In the genomic region with DNA sequence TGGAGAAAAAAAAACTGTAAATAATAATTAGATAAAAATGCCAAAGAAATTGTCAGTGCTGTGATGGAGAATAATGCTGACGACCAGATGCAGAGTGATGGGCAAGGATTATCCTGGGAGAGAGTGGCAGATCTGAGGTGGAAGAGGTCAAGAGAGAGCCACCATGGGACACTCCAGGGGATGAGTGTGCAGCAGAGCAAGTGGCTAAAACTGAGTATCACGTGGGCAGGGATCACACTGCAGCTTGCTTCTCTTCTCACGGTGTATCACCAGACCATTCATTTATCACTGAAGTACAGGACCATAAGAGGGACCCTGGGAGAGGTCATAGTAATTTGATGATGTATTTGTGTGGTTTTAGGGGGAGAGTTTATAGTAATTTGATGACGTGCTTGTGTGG, we compare ENCODE assay signal across 18 mouse cellular contexts.
DNase-seq lines count a peak whose midpoint lies in the region; ATAC-seq lines count a peak whose summit lies in the region.
"Had no signal": no experiment of that assay in that cellular context is flagged by ENCODE, and none has a peak within 500 bp of the region (broad histone marks: within the 10 kb centered on the region; RNA-seq: fewer than 3 reads in every experiment).

No protein-coding gene starts in this region.

- H3K27ac ChIP-seq in heart, embryonic 11.5 days (ENCODE audit: low read depth, low read length): no peak overlapping the region
- H3K27ac ChIP-seq in heart, embryonic 10.5 days: no peak overlapping the region
- H3K27ac ChIP-seq in midbrain, embryonic 12.5 days (replicated peaks): no peak overlapping the region
- H3K27ac ChIP-seq in midbrain, embryonic 15.5 days: no peak overlapping the region
- no peak overlapping the region for H3K27ac ChIP-seq in neural tube, embryonic 12.5 days
- H3K27ac ChIP-seq: embryonic facial prominence, embryonic 12.5 days; heart, adult 2 months; heart, embryonic 13.5 days; hindbrain, embryonic 12.5 days had no signal

- 0 out of 2 replicates have a peak, but pooled peaks have one; percentile 35 for ATAC-seq in heart, embryonic 11.5 days (replicated peaks; ENCODE audit: insufficient number of reproducible peaks, low FRiP score, low TSS enrichment)
- ATAC-seq in midbrain, embryonic 12.5 days (ENCODE audit: low FRiP score, low read depth): peak; percentile 49; the same call in 1 of the 2 replicates
- ATAC-seq in midbrain, embryonic 15.5 days (replicated peaks): no peak
- ATAC-seq in neural tube, embryonic 12.5 days (ENCODE audit: low FRiP score, low read depth): peak; percentile 58; the same call in 1 of the 2 replicates
- ATAC-seq: forebrain, postnatal 0 days had no signal

- H3K9me3 ChIP-seq in heart, embryonic 11.5 days (replicated peaks; ENCODE audit: control insufficient read depth, low read length): no peaks in the 10 kb centered on the region
- H3K9me3 ChIP-seq in heart, embryonic 10.5 days: no peaks in the 10 kb centered on the region
- no peaks in the 10 kb centered on the region for H3K9me3 ChIP-seq in midbrain, embryonic 12.5 days
- H3K9me3 ChIP-seq in midbrain, embryonic 15.5 days: no peaks in the 10 kb centered on the region
- H3K9me3 ChIP-seq in neural tube, embryonic 12.5 days: no peaks in the 10 kb centered on the region
- H3K9me3 ChIP-seq: embryonic facial prominence, embryonic 12.5 days; heart, embryonic 13.5 days; hindbrain, embryonic 12.5 days had no signal

- H3K4me3 ChIP-seq in heart, embryonic 11.5 days (ENCODE audit: low read depth, low read length): no peak overlapping the region
- no peak overlapping the region for H3K4me3 ChIP-seq in heart, embryonic 10.5 days
- no peak overlapping the region for H3K4me3 ChIP-seq in midbrain, embryonic 12.5 days
- H3K4me3 ChIP-seq in midbrain, embryonic 15.5 days: no peak overlapping the region
- H3K4me3 ChIP-seq in neural tube, embryonic 12.5 days: no peak overlapping the region
- H3K4me3 ChIP-seq: embryonic facial prominence, embryonic 12.5 days; heart, adult 2 months; heart, embryonic 13.5 days; hindbrain, embryonic 12.5 days had no signal

- H3K36me3 ChIP-seq in heart, embryonic 11.5 days (ENCODE audit: control insufficient read depth, insufficient read depth, low read length): no peaks in the 10 kb centered on the region
- H3K36me3 ChIP-seq in heart, embryonic 10.5 days: no peaks in the 10 kb centered on the region
- H3K36me3 ChIP-seq in midbrain, embryonic 12.5 days: no peaks in the 10 kb centered on the region
- H3K36me3 ChIP-seq in midbrain, embryonic 15.5 days (replicated peaks): no peaks in the 10 kb centered on the region
- H3K36me3 ChIP-seq in neural tube, embryonic 12.5 days: no peaks in the 10 kb centered on the region
- H3K36me3 ChIP-seq: embryonic facial prominence, embryonic 12.5 days; heart, embryonic 13.5 days; hindbrain, embryonic 12.5 days had no signal

- no peak for DNase-seq in heart, embryonic 10.5 days (ENCODE audit: low spot score)
- DNase-seq in neural tube, embryonic 10.5 days (ENCODE audit: extremely low spot score, low spot score): no peak
- DNase-seq in urinary bladder, postnatal 10 days (ENCODE audit: low spot score): no peak
- DNase-seq: adrenal gland, postnatal 10 days; cerebellum, adult 11-12 months; cerebellum, adult 9-10 months; cerebellum, postnatal 25 days; forebrain, postnatal 0 days; gastrocnemius, postnatal 14 days; heart, adult 2 months; heart, postnatal 36 days had no signal

- H3K4me1 ChIP-seq in heart, embryonic 11.5 days (ENCODE audit: control insufficient read depth, insufficient read depth, low read length): no peaks in the 10 kb centered on the region
- H3K4me1 ChIP-seq in heart, embryonic 10.5 days: no peaks in the 10 kb centered on the region
- H3K4me1 ChIP-seq in midbrain, embryonic 12.5 days: no peaks in the 10 kb centered on the region
- peaks cover 7% of the 10 kb centered on the region; the same call in 1 of the 2 replicates for H3K4me1 ChIP-seq in midbrain, embryonic 15.5 days
- H3K4me1 ChIP-seq in neural tube, embryonic 12.5 days: no peaks in the 10 kb centered on the region
- H3K4me1 ChIP-seq: heart, embryonic 13.5 days had no signal

- no peak overlapping the region for H3K9ac ChIP-seq in heart, embryonic 11.5 days (ENCODE audit: low read depth, low read length)
- H3K9ac ChIP-seq in midbrain, embryonic 12.5 days (replicated peaks): no peak overlapping the region
- no peak overlapping the region for H3K9ac ChIP-seq in midbrain, embryonic 15.5 days
- no peak overlapping the region for H3K9ac ChIP-seq in neural tube, embryonic 12.5 days
- H3K9ac ChIP-seq: embryonic facial prominence, embryonic 12.5 days; forebrain, postnatal 0 days; heart, embryonic 13.5 days; hindbrain, embryonic 12.5 days had no signal

- 57% methylated on average over 4 of the region's 4 CpGs for WGBS in heart, embryonic 11.5 days (ENCODE audit: insufficient replicate concordance)
- WGBS in heart, embryonic 10.5 days: 64% methylated on average over 4 of the region's 4 CpGs
- WGBS in midbrain, embryonic 12.5 days: 47% methylated on average over 4 of the region's 4 CpGs
- WGBS in midbrain, embryonic 15.5 days: 49% methylated on average over 4 of the region's 4 CpGs
- 60% methylated on average over 4 of the region's 4 CpGs for WGBS in neural tube, embryonic 12.5 days

- H3K27me3 ChIP-seq in heart, embryonic 11.5 days (ENCODE audit: control insufficient read depth, insufficient read depth, low read length): no peaks in the 10 kb centered on the region
- no peaks in the 10 kb centered on the region for H3K27me3 ChIP-seq in heart, embryonic 10.5 days (ENCODE audit: insufficient read depth, poor library complexity, severe bottlenecking)
- H3K27me3 ChIP-seq in midbrain, embryonic 12.5 days: no peaks in the 10 kb centered on the region
- H3K27me3 ChIP-seq in midbrain, embryonic 15.5 days (replicated peaks): no peaks in the 10 kb centered on the region
- H3K27me3 ChIP-seq in neural tube, embryonic 12.5 days (replicated peaks): no peaks in the 10 kb centered on the region
- H3K27me3 ChIP-seq: embryonic facial prominence, embryonic 12.5 days; heart, embryonic 13.5 days; hindbrain, embryonic 12.5 days had no signal

- H3K4me2 ChIP-seq in heart, embryonic 11.5 days: no peak overlapping the region
- no peak overlapping the region for H3K4me2 ChIP-seq in midbrain, embryonic 12.5 days (replicated peaks)
- no peak overlapping the region for H3K4me2 ChIP-seq in midbrain, embryonic 15.5 days
- no peak overlapping the region for H3K4me2 ChIP-seq in neural tube, embryonic 12.5 days (replicated peaks)
- H3K4me2 ChIP-seq: embryonic facial prominence, embryonic 12.5 days; heart, embryonic 13.5 days; hindbrain, embryonic 12.5 days had no signal
